Mouse (Mus musculus) spleen, postnatal 14 days (tissue): ENCODE measurements around the gene Gm10142.
"Not testable (repeated sequence)": the region's sequence is repeated elsewhere in the genome, so short reads cannot be mapped to it uniquely, and the experiment has no call there.

Experiments
- DNase-seq, 2 experiments: peaks; one replicate each; pipeline ENCODE4 v3.0.0; 2021 to 2022; ENCODE audit warnings: low spot score in 2 of 2

Gene Gm10142

GRCm38 (mm10) chr10:77738929-77739328 lies 23.3 kb downstream of the Gm10142 start:
- no peak for DNase-seq

GRCm38 (mm10) chr10:77741924-77742688 lies 26.5 kb downstream of the Gm10142 start, which contains the start of gene Gm18596:
TSS of gene Gm18596 (minus strand) at chr10:77742638.
- not testable (repeated sequence) for DNase-seq

- not testable (repeated sequence) for DNase-seq
These were observed 35.1 kb downstream of the Gm10142 start for GRCm38 (mm10) chr10:77750686-77751085.

DNA sequence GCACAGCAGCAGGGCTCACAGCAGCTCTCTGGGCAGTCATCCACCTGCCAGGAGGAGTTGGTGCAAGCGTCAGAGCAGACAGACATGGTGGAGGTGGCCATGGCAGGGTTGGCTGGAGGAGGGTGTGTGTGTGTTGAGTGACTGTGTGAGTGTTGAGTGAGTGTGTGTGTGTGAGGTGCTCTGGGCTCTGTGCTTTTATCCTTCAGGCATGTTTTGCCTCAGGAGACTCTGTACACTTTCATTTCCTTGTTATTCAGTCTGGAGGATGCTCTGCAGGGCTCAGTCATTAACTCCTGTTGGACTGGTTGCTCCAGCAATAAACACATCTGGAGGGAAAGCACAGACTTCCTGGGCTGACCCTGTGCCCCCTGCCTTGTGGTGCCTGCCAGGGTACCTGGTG lies 35.6 kb downstream of the Gm10142 start, which contains the start of gene Gm9736:
Gene Gm9736, minus strand, starts transcription at position 101 of the 400 bp plus-strand sequence.
- DNase-seq: not testable (repeated sequence)

- not testable (repeated sequence) for DNase-seq
These were observed 36.7 kb downstream of the Gm10142 start for GRCm38 (mm10) chr10:77752312-77752711.

- no peak for DNase-seq
These were observed 37.8 kb downstream of the Gm10142 start for GRCm38 (mm10) chr10:77753448-77753847.

DNA sequence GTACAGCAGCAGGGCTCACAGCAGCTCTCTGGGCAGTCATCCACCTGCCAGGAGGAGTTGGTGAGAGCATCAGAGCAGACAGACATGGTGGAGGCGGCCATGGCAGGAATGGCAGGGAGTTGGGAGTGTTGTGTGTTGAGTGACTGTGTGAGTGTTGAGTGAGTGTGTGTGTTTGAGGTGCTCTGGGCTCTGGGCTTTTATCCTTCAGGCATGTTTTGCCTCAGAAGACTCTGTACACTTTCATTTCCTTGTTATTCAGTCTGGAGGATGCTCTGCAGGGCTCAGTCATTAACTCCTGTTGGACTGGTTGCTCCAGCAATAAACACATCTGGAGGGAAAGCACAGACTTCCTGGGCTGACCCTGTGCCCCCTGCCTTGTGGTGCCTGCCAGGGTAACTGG lies 44.0 kb downstream of the Gm10142 start, which contains the start of gene Gm3233:
Gene Gm3233, minus strand, starts transcription at position 101 of the 400 bp plus-strand sequence.
- DNase-seq: not testable (repeated sequence)
